Mouse (Mus musculus) liver, embryonic 11.5 days (tissue): ENCODE measurements around the gene Bcam. TPM values are rescaled to one million over a fixed set of nuclear protein-coding genes. Genes with fewer than 3 reads are reported as not detected.

Experiments
- ATAC-seq: fragments of 200-750 bp; cut with Nextera tagmentation; replicated peaks from 2 replicates; pipeline ENCODE4 v1.8.0; 2017; ENCODE audit warnings: moderate number of reproducible peaks, mild to moderate bottlenecking, moderate TSS enrichment, moderate library complexity; ENCODE audit not compliant: low FRiP score
- DNase-seq: peaks from one replicate; pipeline ENCODE4 v3.0.0-alpha.2; 2017; ENCODE audit warnings: low spot score
- H3K27ac ChIP-seq: fragments of 300-500 bp; sonication (generic); 2 replicates; pipeline ENCODE4 v1.5.1; 2014; ENCODE audit warnings: mild to moderate bottlenecking, low read depth, low read length, control low read depth
- H3K27me3 ChIP-seq: fragments of 300-500 bp; sonication (generic); replicated peaks from 2 replicates; pipeline ENCODE4 v1.6.1; 2014; ENCODE audit warnings: low read length, mixed read lengths; ENCODE audit not compliant: control insufficient read depth, insufficient read depth
- H3K36me3 ChIP-seq: fragments of 300-500 bp; sonication (generic); 2 replicates; pipeline ENCODE4 v1.6.1; 2014; ENCODE audit warnings: mild to moderate bottlenecking, low read length, moderate library complexity, mixed read lengths; ENCODE audit not compliant: control insufficient read depth, insufficient read depth
- H3K4me1 ChIP-seq: fragments of 300-500 bp; sonication (generic); replicated peaks from 2 replicates; pipeline ENCODE4 v1.6.1; 2014; ENCODE audit warnings: low read length, mixed read lengths; ENCODE audit not compliant: control insufficient read depth, insufficient read depth
- H3K4me2 ChIP-seq: fragments of 300-500 bp; sonication (generic); 2 replicates; pipeline ENCODE4 v1.6.1; 2014; ENCODE audit warnings: mild to moderate bottlenecking, control low read depth, moderate library complexity
- H3K4me3 ChIP-seq: fragments of 300-500 bp; sonication (generic); 2 replicates; pipeline ENCODE4 v1.5.1; 2014; ENCODE audit warnings: low read depth, low read length, control low read depth
- H3K9ac ChIP-seq: fragments of 300-500 bp; sonication (generic); 2 replicates; pipeline ENCODE4 v1.6.1; 2014; ENCODE audit warnings: low read depth, low read length, control low read depth
- H3K9me3 ChIP-seq: fragments of 300-500 bp; sonication (generic); 2 replicates; pipeline ENCODE4 v1.6.1; 2016; ENCODE audit warnings: low read length, inconsistent platforms, mixed read lengths; ENCODE audit not compliant: control insufficient read depth
- WGBS: fragments of 180-500 bp; shearing (Covaris S2); extraction: QIAGEN DNeasy Blood & Tissue Kit; methylation state at CpG from one replicate; pipeline ENCODE4 v1.1.7; 2014; 5-methylcytosine and 5-hydroxymethylcytosine counted together
- polyA plus RNA-seq: library from polyadenylated mRNA; unstranded; fragments of >200 nt; fragmentation: Nextera tagmentation; extraction: Ambion mirVana; gene quantifications from 2 replicates; pipeline ENCODE4 v1.2.1, GENCODE M21; 2014

The Bcam gene
- 17.5 and 21.8 TPM in 2 replicates for polyA plus RNA-seq

DNA sequence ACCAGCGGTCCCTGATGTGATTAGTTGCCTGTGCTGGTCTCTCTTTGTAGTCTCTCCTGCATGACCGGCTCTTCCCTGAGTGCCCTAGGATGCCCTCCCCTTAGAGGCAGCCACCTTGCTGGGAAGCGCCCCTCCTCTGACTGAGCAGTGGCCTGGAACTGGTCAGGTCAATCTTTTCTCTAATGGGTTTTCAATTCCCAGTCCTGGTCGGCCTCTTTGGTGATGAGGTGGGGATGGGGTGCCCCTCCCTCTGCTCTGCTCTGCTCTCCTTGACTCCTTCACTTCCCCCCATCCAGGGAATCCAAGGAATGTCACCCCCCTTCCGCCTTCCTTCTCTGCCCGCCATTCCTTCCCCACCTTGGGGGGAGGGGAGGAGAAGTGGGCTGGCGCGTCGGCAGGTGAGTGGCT, at the start of gene Bcam:
TSS of gene Bcam (minus strand) at position 33 of the 408 bp plus-strand sequence.
- Histone ChIP-seq H3K4me1 (peaks cover 14% of the 10 kb centered on the region), H3K36me3 (no peaks in the 10 kb centered on the region), H3K4me2 (peak within 1 kb of the TSS; percentile 75), H3K27me3 (peaks cover 34% of the 10 kb centered on the region), H3K9ac (peak within 1 kb of the TSS; percentile 49; the same call in 1 of the 2 replicates), H3K9me3 (no peaks in the 10 kb centered on the region), H3K27ac (no peak within 1 kb of the TSS), H3K4me3 (peak within 1 kb of the TSS; percentile 50)
- DNase-seq, result no peak
- 5% methylated on average over 9 of the region's 9 CpGs for WGBS
- ATAC-seq, result peak; percentile 10; the same call in 1 of the 2 replicates

DNA sequence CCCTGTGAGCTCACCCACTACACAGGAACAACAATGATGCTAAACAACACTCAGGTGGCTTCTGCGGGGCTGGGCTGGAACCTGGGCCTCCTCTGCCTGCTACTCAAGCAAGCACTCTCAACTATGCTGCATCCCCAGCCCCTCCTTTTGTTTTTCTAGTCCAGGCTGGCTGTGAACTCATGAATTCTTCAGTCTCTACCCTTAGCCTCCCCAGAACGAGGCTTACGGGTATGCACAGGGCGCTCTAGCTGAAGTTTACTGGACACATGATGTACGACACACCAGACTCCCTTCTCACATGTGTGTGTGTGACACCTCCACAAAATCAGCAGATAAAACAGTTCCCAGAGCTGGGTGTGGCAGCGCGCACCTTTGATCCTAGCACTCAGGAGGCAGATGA, 48.1 kb upstream of the Bcam start:
- WGBS, result 74% methylated on average over 7 of the region's 7 CpGs

DNA sequence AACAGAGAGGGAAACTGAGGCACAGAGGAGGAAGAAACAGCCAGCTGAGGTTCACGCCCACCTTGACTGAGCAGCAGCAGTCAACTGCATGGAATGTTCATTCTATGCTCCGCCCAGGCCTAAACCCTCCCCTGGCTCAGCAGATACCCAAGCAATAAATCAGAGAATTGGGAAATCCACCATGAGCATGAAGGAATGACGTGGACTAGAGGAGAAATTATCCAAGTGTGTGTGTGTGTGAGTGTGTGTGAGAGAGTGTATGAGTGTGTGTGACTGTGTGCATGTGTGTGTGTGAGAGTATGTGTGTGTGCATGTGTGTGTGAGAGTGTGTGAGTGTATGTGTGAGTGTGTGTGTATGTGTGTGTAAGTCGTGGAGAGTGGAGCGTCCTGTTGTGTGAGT, 47.6 kb upstream of the Bcam start:
- H3K4me3 ChIP-seq, result no peak overlapping the region
- no peak overlapping the region for H3K4me2 ChIP-seq
- WGBS, result 67% methylated on average over 5 of the region's 5 CpGs
- ATAC-seq (no peak), DNase-seq (no peak)
- no peak overlapping the region for H3K27ac ChIP-seq
- no peak overlapping the region for H3K9ac ChIP-seq
- peaks cover 2% of the 10 kb centered on the region; the same call in 1 of the 2 replicates for H3K9me3 ChIP-seq
- H3K36me3 ChIP-seq, result no peaks in the 10 kb centered on the region
- peaks cover 16% of the 10 kb centered on the region for H3K4me1 ChIP-seq
- peaks cover 15% of the 10 kb centered on the region for H3K27me3 ChIP-seq

More for the DNA sequence above, 48.1 kb upstream of the Bcam start:
- peaks cover 2% of the 10 kb centered on the region; the same call in 1 of the 2 replicates for H3K9me3 ChIP-seq
- no peaks in the 10 kb centered on the region for H3K36me3 ChIP-seq
- DNase-seq (no peak), ATAC-seq (no peak)
- H3K4me3 ChIP-seq, result no peak overlapping the region
- H3K27me3 ChIP-seq, result peaks cover 15% of the 10 kb centered on the region
- no peak overlapping the region for H3K27ac ChIP-seq
- H3K9ac ChIP-seq, result no peak overlapping the region
- H3K4me2 ChIP-seq, result no peak overlapping the region
- H3K4me1 ChIP-seq, result peaks cover 20% of the 10 kb centered on the region

DNA sequence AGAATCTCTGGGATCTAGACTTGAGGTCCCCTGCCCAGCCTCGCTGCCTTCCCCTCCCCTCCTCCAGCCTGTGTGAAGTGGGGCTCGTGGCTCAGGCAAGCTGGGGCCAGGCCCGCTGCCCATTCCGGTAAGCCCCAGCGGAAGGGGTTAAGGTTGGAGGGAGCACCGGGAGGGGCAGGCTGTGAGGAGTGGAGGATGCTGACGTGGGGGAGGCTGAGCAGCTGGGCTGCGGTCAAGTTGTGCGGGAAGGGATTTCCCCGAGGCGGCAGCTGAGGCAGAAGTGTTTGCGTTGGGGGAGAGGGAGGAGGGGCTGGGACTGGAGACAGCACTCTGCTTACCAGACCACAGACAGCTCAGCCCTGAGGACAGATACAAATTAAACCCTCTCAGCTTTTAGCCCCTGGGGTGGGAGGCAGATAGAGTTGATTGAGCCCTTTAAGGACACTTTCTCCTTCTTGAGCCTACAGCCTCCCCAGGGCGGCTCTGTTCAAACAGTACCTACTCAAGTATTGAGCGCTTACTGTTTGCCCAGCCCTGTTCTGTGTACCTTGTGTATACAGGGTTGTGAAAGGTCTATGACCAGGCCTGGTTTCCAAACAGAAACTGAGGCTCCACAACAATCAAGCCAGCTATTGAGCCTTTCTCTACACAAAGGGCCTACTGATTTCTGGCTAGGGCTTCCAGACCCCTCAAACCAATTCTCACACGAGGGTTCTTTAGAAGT, 46.7 kb upstream of the Bcam start:
- H3K4me2 ChIP-seq, result peak overlapping the region; percentile 58
- no peaks in the 10 kb centered on the region for H3K36me3 ChIP-seq
- peaks cover 14% of the 10 kb centered on the region for H3K4me1 ChIP-seq
- DNase-seq (peak; percentile 73), ATAC-seq (peak; percentile 61)
- WGBS, result 8% methylated on average over 15 of the region's 15 CpGs
- peak overlapping the region; percentile 28; the same call in 1 of the 2 replicates for H3K4me3 ChIP-seq
- H3K9ac ChIP-seq, result no peak overlapping the region
- H3K27ac ChIP-seq, result peak overlapping the region; percentile 34; the same call in 1 of the 2 replicates
- H3K9me3 ChIP-seq, result peaks cover 2% of the 10 kb centered on the region; the same call in 1 of the 2 replicates
- peaks cover 14% of the 10 kb centered on the region for H3K27me3 ChIP-seq

DNA sequence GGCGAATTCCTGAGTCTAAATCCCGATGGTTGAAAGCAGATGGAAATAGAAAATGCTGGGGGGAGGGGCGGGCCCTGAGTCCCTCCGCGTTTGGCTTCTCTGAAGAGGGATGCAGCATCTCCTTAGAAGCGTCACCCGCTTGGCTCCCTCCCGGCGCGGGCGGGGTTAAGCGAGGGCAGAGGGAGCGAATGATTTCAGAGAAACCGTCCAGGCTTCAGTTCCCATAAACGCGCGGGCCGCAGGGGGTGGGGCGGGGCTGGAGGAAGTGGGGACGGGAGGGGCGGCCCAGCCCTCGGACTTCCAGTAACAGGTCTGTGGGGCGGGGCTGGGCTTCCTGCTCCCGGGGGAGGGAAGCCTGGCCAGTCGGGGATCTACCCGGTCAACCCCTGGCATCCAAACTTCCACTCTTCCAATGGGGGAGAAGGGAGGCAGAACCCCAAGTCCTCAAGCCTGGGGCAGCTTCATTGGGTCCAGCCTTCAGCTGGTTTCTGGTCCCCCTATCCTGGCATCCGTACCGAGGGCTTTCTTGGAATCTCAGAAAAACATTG, 45.5 kb upstream of the Bcam start:
- ATAC-seq (peak; percentile 60), DNase-seq (peak; percentile 83)
- H3K36me3 ChIP-seq, result no peaks in the 10 kb centered on the region
- H3K4me2 ChIP-seq, result peak overlapping the region; percentile 58
- H3K27me3 ChIP-seq, result peaks cover 11% of the 10 kb centered on the region
- under 1% methylated on average over 28 of the region's 28 CpGs for WGBS
- no peak overlapping the region for H3K27ac ChIP-seq
- no peak overlapping the region for H3K9ac ChIP-seq
- H3K4me3 ChIP-seq, result peak overlapping the region; percentile 28
- peaks cover 2% of the 10 kb centered on the region; the same call in 1 of the 2 replicates for H3K9me3 ChIP-seq
- H3K4me1 ChIP-seq, result peaks cover 12% of the 10 kb centered on the region

DNA sequence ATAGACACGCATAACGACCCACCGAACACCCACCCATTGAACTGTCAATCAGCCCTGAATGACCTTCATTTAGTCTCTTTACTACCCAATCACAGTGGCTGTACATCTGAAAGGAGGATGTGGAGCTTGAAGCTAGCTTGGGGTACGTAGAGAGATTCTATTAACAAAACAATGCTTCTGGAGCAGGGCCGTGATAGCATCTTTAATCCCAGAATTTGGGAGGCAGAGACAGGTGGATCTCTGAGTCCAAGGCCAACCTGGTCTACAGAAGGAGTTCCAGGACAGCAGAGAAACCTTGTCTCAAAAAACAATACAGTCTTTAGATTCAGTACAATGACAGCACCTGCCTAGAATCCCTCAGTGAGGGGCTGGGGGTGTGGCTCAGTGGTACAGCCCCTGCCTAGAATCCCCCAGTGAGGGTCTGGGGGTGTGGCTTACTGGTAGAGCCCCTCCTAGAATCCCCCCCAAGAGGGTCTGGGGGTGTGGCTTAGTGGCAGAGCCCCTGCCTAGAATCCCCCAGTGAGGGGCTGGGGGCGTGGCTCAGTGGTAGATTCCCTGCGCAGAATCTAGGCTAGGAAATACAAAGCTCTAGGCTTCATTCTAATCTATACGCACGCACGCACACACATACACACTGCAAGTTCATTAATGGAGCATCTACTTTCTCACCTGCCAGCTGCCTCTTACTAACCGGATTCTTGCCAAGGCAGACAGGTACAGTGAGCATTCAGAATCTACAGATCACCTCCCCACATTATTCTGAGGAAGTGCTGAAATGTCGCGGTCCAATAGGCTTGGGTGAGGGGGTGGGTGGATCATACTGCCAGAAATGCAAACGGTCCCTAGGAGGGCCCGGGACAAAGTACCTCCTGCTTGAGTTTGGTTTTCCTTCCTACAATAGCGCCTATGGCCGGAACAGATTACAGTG, 44.7 kb upstream of the Bcam start:
- WGBS, result 32% methylated on average over 17 of the region's 17 CpGs
- Histone ChIP-seq H3K27me3 (peaks cover 14% of the 10 kb centered on the region), H3K4me1 (peaks cover 15% of the 10 kb centered on the region), H3K4me2 (peak overlapping the region; percentile 58), H3K36me3 (no peaks in the 10 kb centered on the region), H3K9ac (no peak overlapping the region), H3K9me3 (peaks cover 2% of the 10 kb centered on the region; the same call in 1 of the 2 replicates), H3K4me3 (peak overlapping the region; percentile 28), H3K27ac (no peak overlapping the region)
- ATAC-seq (peak; percentile 30), DNase-seq (no peak)

DNA sequence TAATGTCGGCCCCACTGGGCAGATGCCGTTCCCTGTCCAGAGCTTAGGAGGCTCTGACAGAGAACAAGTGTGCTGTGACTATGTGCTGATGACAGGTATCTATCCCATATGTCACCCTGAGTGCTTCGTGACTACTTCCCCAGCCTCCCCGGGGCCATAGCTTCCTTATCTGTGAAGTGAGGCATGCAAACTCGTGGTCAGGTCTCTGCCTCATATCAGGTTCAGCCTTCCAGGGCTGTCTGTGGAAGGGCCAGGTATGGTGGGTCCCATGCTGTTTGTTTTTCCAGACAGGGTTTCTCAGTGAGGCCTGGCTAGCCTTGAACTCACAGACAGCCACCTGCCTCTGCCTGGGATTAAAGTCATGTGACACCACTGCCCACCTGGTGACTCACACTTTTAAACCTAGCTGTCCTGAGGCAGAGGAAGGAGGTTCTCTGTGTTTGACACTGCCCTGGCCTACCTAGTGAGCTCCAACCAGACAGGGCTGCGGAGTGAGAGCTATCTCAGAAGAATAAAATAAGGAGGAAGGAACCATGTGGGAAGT, 42.8 kb upstream of the Bcam start:
- Histone ChIP-seq H3K4me2 (no peak overlapping the region), H3K27ac (no peak overlapping the region), H3K9me3 (no peaks in the 10 kb centered on the region), H3K4me1 (peaks cover 18% of the 10 kb centered on the region), H3K9ac (no peak overlapping the region), H3K36me3 (no peaks in the 10 kb centered on the region), H3K27me3 (peaks cover 21% of the 10 kb centered on the region), H3K4me3 (no peak overlapping the region)
- 52% methylated on average over 6 of the region's 6 CpGs for WGBS
- no peak for DNase-seq
- no peak for ATAC-seq

DNA sequence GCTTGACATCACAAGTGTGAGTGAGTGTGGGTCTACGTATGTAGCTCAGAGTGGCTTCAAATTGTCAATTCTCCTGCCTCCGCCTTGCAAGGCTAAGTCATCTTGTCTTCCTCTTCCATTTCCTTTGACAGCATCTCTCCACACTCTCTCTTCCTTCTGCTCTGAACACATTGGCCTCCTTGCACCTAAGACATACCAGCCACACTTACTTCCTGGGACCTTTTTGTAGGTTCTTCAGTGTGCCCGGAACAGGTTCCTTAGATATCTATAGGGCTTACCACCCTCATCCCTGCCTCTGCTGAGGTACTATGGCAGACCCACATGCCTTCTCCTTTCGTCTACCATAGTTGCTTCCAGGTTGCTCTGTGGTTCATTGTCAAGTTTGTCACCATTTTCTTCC, 42.3 kb upstream of the Bcam start:
- DNase-seq (no peak), ATAC-seq (no peak)
- Histone ChIP-seq H3K36me3 (no peaks in the 10 kb centered on the region), H3K4me2 (no peak overlapping the region), H3K4me1 (peaks cover 18% of the 10 kb centered on the region), H3K4me3 (no peak overlapping the region), H3K9ac (no peak overlapping the region), H3K27ac (no peak overlapping the region), H3K9me3 (no peaks in the 10 kb centered on the region), H3K27me3 (peaks cover 21% of the 10 kb centered on the region)
- WGBS, result 72% methylated on average over 4 of the region's 4 CpGs
